Mouse (Mus musculus) neural tube, embryonic 15.5 days (tissue): ENCODE results near the gene Ppm1h. TPM values are rescaled to one million over a fixed set of nuclear protein-coding genes. Genes with fewer than 3 reads are reported as not detected.
"Not testable (repeated sequence)": the region's sequence is repeated elsewhere in the genome, so short reads cannot be mapped to it uniquely, and the experiment has no call there.

Source experiments
- ATAC-seq: fragments of 200-750 bp; cut with Nextera tagmentation; 2 replicates; pipeline ENCODE4 v1.8.0; 2017; ENCODE audit warnings: mild to moderate bottlenecking, moderate TSS enrichment, moderate library complexity; ENCODE audit not compliant: low FRiP score
- H3K27ac ChIP-seq: fragments of 300-500 bp; sonication (generic); replicated peaks from 2 replicates; pipeline ENCODE4 v1.5.1; 2015; ENCODE audit warnings: mild to moderate bottlenecking, inconsistent platforms
- H3K27me3 ChIP-seq: fragments of 300-500 bp; sonication (generic); replicated peaks from 2 replicates; pipeline ENCODE4 v1.6.1; 2015; ENCODE audit warnings: inconsistent platforms
- H3K36me3 ChIP-seq: fragments of 300-500 bp; sonication (generic); 2 replicates; pipeline ENCODE4 v1.6.1; 2015; ENCODE audit warnings: inconsistent platforms
- H3K4me1 ChIP-seq: fragments of 300-500 bp; sonication (generic); 2 replicates; pipeline ENCODE4 v1.6.1; 2015; ENCODE audit warnings: inconsistent platforms
- H3K4me2 ChIP-seq: fragments of 300-500 bp; sonication (generic); 2 replicates; pipeline ENCODE4 v1.6.1; 2015; ENCODE audit warnings: inconsistent platforms, mild to moderate bottlenecking, moderate library complexity
- H3K4me3 ChIP-seq: fragments of 300-500 bp; sonication (generic); replicated peaks from 2 replicates; pipeline ENCODE4 v1.5.1; 2015; ENCODE audit warnings: mild to moderate bottlenecking, inconsistent platforms
- H3K9ac ChIP-seq: fragments of 300-500 bp; sonication (generic); replicated peaks from 2 replicates; pipeline ENCODE4 v1.6.1; 2015; ENCODE audit warnings: mild to moderate bottlenecking, inconsistent platforms
- H3K9me3 ChIP-seq: fragments of 300-500 bp; sonication (generic); replicated peaks from 2 replicates; pipeline ENCODE4 v1.6.1; 2016; ENCODE audit warnings: inconsistent platforms
- WGBS: fragments of 180-500 bp; shearing (Covaris S2); methylation state at CpG from one replicate; pipeline ENCODE4 v1.1.7; 2015; ENCODE audit warnings: mixed read lengths; 5-methylcytosine and 5-hydroxymethylcytosine counted together
- polyA plus RNA-seq: library from polyadenylated mRNA; unstranded; fragments of >200 nt; fragmentation: Nextera tagmentation; extraction: Ambion mirVana; gene quantifications from 2 replicates; pipeline ENCODE4 v1.2.1, GENCODE M21; 2015

Gene Ppm1h
- polyA plus RNA-seq, 1 experiment from 2014 or later, result 32.6 TPM

DNA sequence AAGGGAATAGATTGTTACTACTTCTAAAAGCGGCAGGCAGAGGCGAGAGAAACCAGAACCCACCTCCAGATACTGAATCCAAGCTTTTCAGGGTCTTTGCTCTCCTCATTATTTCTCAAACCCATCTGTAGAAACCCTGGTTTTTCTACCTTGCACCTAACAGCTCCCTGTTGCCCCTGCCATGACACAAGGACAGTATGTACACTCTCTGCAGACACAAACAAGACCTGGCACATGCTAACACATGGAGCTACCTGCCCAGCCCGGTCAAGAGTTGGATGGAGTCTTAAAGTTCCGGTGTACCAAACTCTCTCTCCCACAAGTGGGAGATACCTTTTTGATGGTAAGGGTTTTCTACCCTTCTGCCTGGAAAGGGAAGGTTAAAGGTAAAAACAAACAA, 252.0 kb downstream of the Ppm1h start:
- H3K27ac ChIP-seq, result peak overlapping the region; percentile 79
- no peaks in the 10 kb centered on the region for H3K9me3 ChIP-seq
- H3K4me1 ChIP-seq, result peaks cover 43% of the 10 kb centered on the region
- no peak overlapping the region for H3K4me3 ChIP-seq
- no peak for ATAC-seq
- H3K36me3 ChIP-seq, result no peaks in the 10 kb centered on the region
- no peak overlapping the region for H3K4me2 ChIP-seq
- no peaks in the 10 kb centered on the region for H3K27me3 ChIP-seq
- H3K9ac ChIP-seq, result no peak overlapping the region
- 88% methylated on average over 4 of the region's 4 CpGs for whole genome bisulfite sequencing

DNA sequence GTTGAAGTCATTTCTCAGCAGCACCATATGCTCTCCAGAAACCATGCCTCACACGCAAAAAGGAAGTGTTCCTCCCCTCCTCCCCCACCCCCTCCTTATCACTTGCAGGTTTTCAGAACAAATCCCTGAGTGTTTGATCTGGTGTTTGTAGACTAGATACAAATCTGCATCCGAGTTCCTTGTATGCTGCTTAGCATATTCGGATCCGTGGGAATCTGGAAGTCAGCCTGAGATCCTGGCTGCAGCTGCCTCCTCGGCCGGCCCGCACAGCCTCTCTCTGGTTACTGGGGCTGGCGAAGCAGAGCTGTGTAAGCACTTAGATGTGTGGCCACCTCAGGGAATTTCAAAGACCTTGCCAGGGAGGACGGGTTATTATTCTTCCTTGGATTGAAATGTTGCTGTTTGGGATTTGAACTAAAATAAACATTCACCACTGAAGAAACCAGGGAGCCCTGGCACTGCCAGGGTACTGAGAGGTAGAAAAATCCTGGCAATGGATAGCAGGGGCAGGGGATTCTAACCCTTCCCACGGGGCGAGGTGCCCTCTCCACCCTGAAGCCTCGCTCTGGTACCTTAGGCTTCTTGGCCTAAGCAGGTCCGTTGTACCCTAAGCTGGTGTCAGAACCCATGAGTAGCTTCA, 252.8 kb downstream of the Ppm1h start:
- Histone ChIP-seq H3K4me3 (no peak overlapping the region), H3K27me3 (no peaks in the 10 kb centered on the region), H3K27ac (peak overlapping the region; percentile 79), H3K36me3 (no peaks in the 10 kb centered on the region), H3K9me3 (no peaks in the 10 kb centered on the region), H3K4me1 (peaks cover 43% of the 10 kb centered on the region), H3K4me2 (no peak overlapping the region), H3K9ac (no peak overlapping the region)
- ATAC-seq, result peak; percentile 79
- 13% methylated on average over 13 of the region's 13 CpGs for WGBS

DNA sequence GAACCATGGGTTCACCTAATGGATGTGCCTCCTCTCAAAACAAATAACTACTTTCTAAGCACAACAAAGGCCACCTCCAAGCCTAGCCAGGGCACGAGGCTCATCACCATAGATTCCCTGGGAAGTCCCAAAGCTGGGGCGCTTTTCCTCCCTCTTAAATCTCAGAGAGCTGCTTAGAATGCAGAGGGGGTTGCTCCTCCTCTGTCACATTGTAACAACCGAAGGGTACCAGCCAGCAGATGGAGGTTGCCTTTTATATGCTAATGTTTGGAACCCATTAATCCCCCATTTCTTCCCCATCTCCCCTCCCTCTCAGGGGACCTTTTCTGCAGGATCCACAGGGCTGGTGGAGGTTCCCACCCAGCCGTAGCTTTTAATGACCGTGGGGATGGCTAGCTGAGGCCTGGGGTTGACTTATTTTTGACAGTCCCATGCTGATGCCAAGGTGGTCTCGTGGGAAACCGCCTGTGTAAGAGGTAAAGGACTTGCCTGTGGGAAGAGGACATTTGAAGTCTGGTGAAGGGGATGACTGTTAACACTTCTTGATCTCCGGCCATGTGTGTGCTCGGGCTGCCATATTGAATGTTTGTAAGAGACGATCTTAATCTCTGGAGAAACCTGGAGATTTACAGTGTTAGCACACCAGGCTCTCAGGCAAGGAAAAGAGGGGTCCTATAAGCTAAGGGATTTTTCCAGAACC, 253.4 kb downstream of the Ppm1h start:
- no peak overlapping the region for H3K9ac ChIP-seq

DNA sequence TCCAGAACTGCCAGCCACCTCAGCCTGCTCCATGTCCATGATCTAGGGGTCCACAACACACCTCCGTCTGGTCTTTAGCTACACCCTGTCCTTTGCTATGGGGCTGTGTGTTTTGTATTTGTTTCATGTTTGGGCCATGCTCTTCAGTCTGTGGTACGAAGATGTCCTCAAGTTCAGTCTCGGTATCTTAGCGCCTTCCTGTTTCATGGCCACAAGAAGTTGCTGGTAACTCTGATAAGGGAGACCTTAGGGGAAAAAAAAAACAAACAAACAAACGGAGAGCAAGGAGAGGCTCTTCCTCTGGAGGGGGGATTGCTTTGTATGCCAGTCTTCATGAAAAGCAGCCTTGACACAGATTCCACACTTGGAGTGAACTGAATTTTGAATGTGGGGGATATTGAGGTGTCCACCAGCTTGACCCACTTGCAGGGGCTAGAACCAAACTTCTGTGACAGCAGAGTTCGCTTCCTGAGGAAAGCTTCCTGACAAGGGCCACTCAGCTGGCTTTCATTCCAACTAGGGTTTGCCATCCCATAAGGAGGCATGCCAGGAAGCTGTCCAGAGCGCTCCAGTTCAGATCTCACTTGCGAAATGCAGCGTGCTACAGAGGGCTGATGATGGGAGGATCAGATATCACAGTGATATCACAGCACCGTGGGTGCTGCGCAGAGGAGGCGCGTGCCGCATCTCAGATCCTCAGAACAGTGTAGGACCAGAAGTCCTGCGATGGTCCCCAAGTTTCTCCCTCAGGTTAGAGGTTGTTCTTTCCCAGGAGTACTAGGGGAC, 254.7 kb downstream of the Ppm1h start:
- Histone ChIP-seq H3K9me3 (no peaks in the 10 kb centered on the region), H3K4me3 (no peak overlapping the region), H3K27ac (peak overlapping the region; percentile 74), H3K36me3 (no peaks in the 10 kb centered on the region), H3K9ac (no peak overlapping the region), H3K4me1 (peaks cover 43% of the 10 kb centered on the region), H3K27me3 (no peaks in the 10 kb centered on the region), H3K4me2 (no peak overlapping the region)
- ATAC-seq, result no peak
- 88% methylated on average over 15 of the region's 15 CpGs for WGBS

More for the DNA sequence above, 253.4 kb downstream of the Ppm1h start:
- 19% methylated on average over 10 of the region's 10 CpGs for WGBS
- Histone ChIP-seq H3K27ac (peak overlapping the region; percentile 79), H3K4me2 (no peak overlapping the region), H3K36me3 (no peaks in the 10 kb centered on the region), H3K4me3 (no peak overlapping the region), H3K4me1 (peaks cover 43% of the 10 kb centered on the region), H3K9me3 (no peaks in the 10 kb centered on the region), H3K27me3 (no peaks in the 10 kb centered on the region)
- peak; percentile 91 for ATAC-seq

DNA sequence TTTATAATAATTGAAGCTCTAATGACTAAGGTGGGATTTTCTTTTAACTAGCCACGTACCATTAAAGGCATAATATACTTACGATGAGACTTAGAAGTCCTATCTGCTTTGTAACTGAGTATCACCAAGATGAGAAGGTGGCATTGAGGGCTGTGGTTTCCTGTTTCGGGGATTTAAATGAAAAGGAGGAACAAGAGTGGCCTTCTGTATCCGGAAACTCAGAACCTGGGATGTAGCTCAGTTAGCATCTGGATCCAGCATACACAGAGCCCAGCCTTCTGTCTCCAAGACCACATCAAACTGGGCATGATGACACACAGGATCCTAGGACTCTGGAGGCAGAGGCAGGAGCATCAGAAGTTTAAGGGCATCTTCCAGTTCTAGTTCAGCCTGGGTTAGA, 256.8 kb downstream of the Ppm1h start:
- no CpG with 5 or more reads among the region's 4 CpGs for WGBS
- H3K4me1 ChIP-seq, result peaks cover 30% of the 10 kb centered on the region
- not testable (repeated sequence) for H3K4me2 ChIP-seq, H3K9me3 ChIP-seq, H3K4me3 ChIP-seq, H3K27ac ChIP-seq, H3K27me3 ChIP-seq, H3K9ac ChIP-seq, H3K36me3 ChIP-seq, ATAC-seq

DNA sequence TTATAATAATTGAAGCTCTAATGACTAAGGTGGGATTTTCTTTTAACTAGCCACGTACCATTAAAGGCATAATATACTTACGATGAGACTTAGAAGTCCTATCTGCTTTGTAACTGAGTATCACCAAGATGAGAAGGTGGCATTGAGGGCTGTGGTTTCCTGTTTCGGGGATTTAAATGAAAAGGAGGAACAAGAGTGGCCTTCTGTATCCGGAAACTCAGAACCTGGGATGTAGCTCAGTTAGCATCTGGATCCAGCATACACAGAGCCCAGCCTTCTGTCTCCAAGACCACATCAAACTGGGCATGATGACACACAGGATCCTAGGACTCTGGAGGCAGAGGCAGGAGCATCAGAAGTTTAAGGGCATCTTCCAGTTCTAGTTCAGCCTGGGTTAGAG, 258.8 kb downstream of the Ppm1h start:
- no CpG with 5 or more reads among the region's 4 CpGs for WGBS
- not testable (repeated sequence) for ATAC-seq, H3K4me3 ChIP-seq, H3K27ac ChIP-seq, H3K9me3 ChIP-seq, H3K9ac ChIP-seq, H3K27me3 ChIP-seq, H3K36me3 ChIP-seq, H3K4me2 ChIP-seq
- peaks cover 11% of the 10 kb centered on the region; the same call in 1 of the 2 replicates for H3K4me1 ChIP-seq

DNA sequence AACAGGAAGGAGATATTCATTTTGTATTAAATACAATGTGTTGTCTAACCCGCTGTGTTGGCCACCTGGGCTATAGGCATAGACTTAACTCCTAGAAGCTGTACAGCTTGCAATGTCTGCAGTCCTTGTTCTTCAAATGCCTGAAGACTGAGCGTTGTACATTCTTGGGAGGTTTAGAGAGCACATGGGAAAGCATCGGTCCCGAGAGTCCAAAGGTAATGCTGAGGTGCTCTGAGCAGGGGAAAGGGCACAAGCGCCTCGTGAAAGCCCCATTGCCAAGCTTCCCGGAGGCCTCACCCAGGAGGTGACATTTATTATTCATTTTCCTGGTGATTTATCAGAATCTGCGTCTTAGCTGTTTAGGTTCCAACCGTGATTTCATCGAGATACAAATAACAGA, 261.0 kb downstream of the Ppm1h start:
- H3K27me3 ChIP-seq, result no peaks in the 10 kb centered on the region
- no peak overlapping the region for H3K4me3 ChIP-seq
- no peak for ATAC-seq
- H3K9ac ChIP-seq, result no peak overlapping the region
- no peak overlapping the region for H3K4me2 ChIP-seq
- H3K9me3 ChIP-seq, result no peaks in the 10 kb centered on the region
- no peaks in the 10 kb centered on the region for H3K36me3 ChIP-seq
- WGBS, result 76% methylated on average over 10 of the region's 10 CpGs
- H3K4me1 ChIP-seq, result peaks cover 11% of the 10 kb centered on the region; the same call in 1 of the 2 replicates
- no peak overlapping the region for H3K27ac ChIP-seq

DNA sequence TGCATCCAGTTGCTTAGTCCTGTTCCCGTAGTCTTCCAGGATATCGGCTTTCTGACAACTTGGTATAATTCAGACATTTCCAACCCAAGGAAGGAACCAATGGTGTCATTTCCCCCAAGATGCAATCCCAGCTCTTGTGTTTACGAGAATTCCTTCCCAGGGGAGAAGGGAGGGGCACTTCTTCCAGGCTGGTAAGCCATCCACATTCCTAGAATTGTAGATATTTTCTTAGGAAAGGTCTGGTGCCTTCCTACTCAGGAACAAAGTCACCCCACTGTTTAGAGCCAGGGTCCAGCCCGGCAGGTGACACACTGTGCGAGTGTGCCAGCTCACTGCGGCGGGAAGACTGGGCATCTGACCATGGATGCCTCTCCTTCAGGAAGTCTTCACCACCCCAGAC, 264.2 kb downstream of the Ppm1h start:
- Histone ChIP-seq H3K4me1 (peaks cover 11% of the 10 kb centered on the region; the same call in 1 of the 2 replicates), H3K4me2 (no peak overlapping the region), H3K9me3 (no peaks in the 10 kb centered on the region), H3K4me3 (no peak overlapping the region), H3K36me3 (no peaks in the 10 kb centered on the region), H3K27me3 (no peaks in the 10 kb centered on the region), H3K9ac (no peak overlapping the region), H3K27ac (no peak overlapping the region)
- no peak for ATAC-seq
- 84% methylated on average over 7 of the region's 7 CpGs for WGBS

DNA sequence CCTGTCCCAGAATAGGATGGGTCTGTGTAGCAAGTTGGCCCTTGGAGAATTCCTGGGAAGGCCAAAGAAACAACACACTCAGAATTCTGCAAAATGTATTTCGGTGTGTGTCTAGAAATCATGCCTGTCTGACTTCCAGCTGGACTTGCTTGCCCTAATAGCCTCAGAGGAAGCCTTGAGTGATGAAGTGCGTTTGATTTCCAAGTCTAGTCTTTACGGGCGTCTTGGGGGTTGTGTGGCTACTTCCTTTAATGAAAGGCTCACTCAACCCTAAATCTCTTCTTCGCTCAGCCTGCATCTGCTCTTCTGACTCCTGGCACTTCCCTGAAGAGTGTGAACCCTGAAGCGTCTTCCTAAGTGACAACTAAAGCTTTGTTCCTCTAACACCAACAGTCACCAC, 265.3 kb downstream of the Ppm1h start:
- no peak overlapping the region for H3K9ac ChIP-seq
- H3K4me2 ChIP-seq, result no peak overlapping the region
- no peaks in the 10 kb centered on the region for H3K9me3 ChIP-seq
- H3K27ac ChIP-seq, result no peak overlapping the region; the same call in 1 of the 2 replicates
- peaks cover 11% of the 10 kb centered on the region; the same call in 1 of the 2 replicates for H3K4me1 ChIP-seq
- 39% methylated on average over 6 of the region's 6 CpGs for WGBS
- H3K36me3 ChIP-seq, result no peaks in the 10 kb centered on the region
- no peak overlapping the region for H3K4me3 ChIP-seq
- 0 out of 2 replicates have a peak, but pooled peaks have one; percentile 41 for ATAC-seq
- no peaks in the 10 kb centered on the region for H3K27me3 ChIP-seq

DNA sequence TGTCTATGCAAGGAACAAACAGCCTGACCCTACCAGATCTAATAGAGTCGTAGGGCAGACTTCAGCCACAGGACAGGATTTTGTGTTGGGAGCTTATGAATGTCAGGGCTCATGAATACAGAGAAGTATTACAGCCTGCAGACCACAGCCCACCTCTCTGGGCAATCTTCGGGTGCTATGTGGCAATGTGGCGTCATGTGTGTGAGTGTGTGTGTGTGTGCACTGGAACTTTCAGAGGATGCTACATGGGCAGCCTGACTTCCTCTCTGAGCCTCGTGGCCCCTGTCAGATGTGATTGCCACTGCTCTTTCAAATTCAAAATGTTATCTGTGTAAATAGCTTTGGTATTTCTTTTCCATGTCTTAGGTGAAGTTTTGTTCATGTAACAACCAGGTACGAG, 266.3 kb downstream of the Ppm1h start:
- Histone ChIP-seq H3K4me3 (no peak overlapping the region), H3K9ac (no peak overlapping the region), H3K4me1 (peaks cover 11% of the 10 kb centered on the region; the same call in 1 of the 2 replicates), H3K27me3 (no peaks in the 10 kb centered on the region), H3K9me3 (no peaks in the 10 kb centered on the region), H3K4me2 (no peak overlapping the region), H3K27ac (no peak overlapping the region), H3K36me3 (no peaks in the 10 kb centered on the region)
- ATAC-seq, result no peak
- WGBS, result 72% methylated on average over 5 of the region's 5 CpGs

DNA sequence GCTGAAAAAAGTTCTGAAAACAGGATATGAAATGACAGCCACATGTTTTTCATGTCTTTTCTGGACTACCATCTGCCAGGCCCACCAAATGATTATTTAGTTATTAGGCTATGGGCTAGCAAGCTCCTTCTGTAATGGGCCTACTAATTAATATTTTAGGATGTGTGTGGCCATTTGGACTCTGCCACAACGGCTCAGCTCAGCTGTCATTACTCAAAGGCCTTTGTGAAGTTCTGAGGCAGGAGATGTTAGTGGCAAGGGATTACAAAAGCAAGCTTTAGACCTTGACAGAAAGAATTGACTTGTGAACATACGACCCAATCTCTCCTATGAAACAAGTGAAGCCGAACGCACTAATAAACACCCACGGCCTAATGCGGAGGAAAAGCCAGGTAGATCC, 272.4 kb downstream of the Ppm1h start:
- H3K4me2 ChIP-seq, result no peak overlapping the region
- no peak for ATAC-seq
- no peak overlapping the region for H3K4me3 ChIP-seq
- H3K9me3 ChIP-seq, result no peaks in the 10 kb centered on the region
- H3K36me3 ChIP-seq, result no peaks in the 10 kb centered on the region
- WGBS, result 45% methylated on average over 6 of the region's 6 CpGs
- no peak overlapping the region for H3K27ac ChIP-seq
- H3K9ac ChIP-seq, result no peak overlapping the region
- no peaks in the 10 kb centered on the region for H3K27me3 ChIP-seq
- no peaks in the 10 kb centered on the region for H3K4me1 ChIP-seq

DNA sequence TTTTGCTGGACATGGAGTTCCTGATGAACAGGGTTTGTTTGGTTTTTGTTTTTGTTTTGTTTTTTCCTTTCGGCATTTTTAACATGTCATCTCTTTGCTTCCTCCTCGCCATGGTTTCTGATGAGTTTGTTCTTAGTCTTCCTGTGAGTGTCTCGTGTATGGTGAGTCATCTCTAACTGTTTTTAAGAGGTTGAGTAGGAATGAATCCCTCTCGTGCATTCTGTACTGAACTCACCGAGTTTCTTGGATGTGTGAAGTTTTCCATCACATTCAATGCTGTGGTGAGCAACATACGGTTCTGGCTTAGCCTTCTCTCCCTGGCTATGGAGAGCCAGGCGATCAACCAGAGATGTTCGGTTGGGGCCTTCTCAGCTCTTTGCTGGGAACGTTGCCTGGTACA, 275.0 kb downstream of the Ppm1h start:
- H3K9me3 ChIP-seq, result no peaks in the 10 kb centered on the region
- H3K27me3 ChIP-seq, result no peaks in the 10 kb centered on the region
- H3K4me2 ChIP-seq, result no peak overlapping the region
- no peak overlapping the region for H3K9ac ChIP-seq
- ATAC-seq, result no peak
- H3K4me1 ChIP-seq, result no peaks in the 10 kb centered on the region
- no peak overlapping the region for H3K27ac ChIP-seq
- WGBS, result 94% methylated on average over 9 of the region's 9 CpGs
- H3K4me3 ChIP-seq, result no peak overlapping the region
- no peaks in the 10 kb centered on the region for H3K36me3 ChIP-seq
